Mouse (Mus musculus) Patski (cell line): ENCODE results near the gene Cfap36. TPM values are rescaled to one million over a fixed set of nuclear protein-coding genes. Genes with fewer than 3 reads are reported as not detected.

ENCODE experiments used
- ATAC-seq: fragments of 100-300 bp; one replicate; pipeline ENCODE4 v1.8.0; 2021
- CTCF ChIA-PET: fragments of 350-600 bp; sonication (Branson Sonifier 250); formaldehyde crosslinking; loops from one replicate; lab custom pipeline; 2022; ENCODE audit warnings: inconsistent platforms; lab: Charles Lee
- POLR2A ChIA-PET: fragments of 350-600 bp; sonication (Branson Sonifier 250); formaldehyde crosslinking; loops from one replicate; lab custom pipeline; 2022; ENCODE audit warnings: antibody characterized with exemption, inconsistent platforms; lab: Charles Lee
- DNase-seq: peaks from one replicate; pipeline ENCODE4 v3.0.0-alpha.2; 2011; ENCODE audit warnings: low read depth, low spot score
- H3K27me3 ChIP-seq: fragments of 371-371 bp; one replicate; pipeline ENCODE4 v1.5.1; 2021
- CTCF ChIP-seq: fragments of 100-300 bp; IDR thresholded peaks from one replicate; pipeline ENCODE4 v1.5.1; 2021
- in situ Hi-C: fragments of 300-500 bp; cut with MboI; formaldehyde crosslinking; loops from 3 replicates; pipeline ENCODE4 v1.11.1; 2018; ENCODE audit warnings: low pct_unique_long_range_greater_than_20kb, mixed read lengths
- polyA plus RNA-seq: library from polyadenylated mRNA; unstranded; gene quantifications from one replicate; pipeline ENCODE4 v1.2.3, GENCODE M21; 2021

Cfap36 gene
- polyA plus RNA-seq, 1 experiment from 2014 or later, result 107 TPM

DNA sequence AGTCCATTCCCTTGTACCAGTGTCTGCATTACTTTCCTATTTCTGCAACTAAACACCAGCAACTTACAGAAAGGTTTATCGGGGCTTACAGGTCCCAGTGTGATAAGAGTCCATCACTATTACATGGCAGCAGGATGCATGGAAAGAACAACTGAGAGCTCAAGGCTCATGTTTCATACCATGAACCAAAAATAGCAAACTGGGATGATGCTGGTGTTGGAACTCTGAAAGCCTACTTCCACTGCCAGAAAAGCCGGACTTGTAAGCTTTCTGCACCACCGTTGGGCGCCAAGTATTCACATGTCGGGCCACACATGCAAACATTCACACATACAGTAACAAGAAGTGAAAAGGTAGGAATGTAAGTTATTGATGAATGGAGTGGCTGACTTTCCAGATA is 65.5 kb downstream of the Cfap36 start:
- H3K27me3 ChIP-seq, result no peaks in the 10 kb centered on the region
- DNase-seq, result no peak
- ChIA-PET CTCF (interaction anchor here (0.8 kb wide), 2 partner anchors 9 to 17 kb away, joined by 3 to 4 read pairs; no protein-coding TSS in a partner anchor), POLR2A (no interaction called here)
- no peak for TF ChIP-seq CTCF
- in situ Hi-C loops, result loop anchor here (25.0 kb wide), 1 partner anchor 1656 kb away; no protein-coding TSS in a partner anchor
- no peak for ATAC-seq

DNA sequence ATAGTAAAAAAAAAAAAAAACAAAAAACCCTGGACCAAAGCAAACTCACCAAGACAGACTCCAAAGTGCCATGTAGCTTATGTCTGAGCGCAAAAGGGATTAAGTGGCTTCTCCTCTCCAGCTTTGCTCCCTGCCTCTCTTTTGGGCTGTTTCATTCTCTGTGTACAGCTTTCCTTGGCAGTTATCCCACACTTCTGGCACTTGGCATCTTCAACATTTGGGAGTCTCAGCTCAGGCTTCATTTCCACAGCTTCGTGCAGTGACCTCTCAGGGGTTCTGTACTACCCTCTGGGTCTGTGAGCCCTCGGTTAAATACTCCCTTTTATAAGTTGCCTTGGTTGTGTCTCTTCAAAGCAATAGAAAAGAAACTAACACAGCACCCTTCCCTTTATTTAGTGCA is 66.6 kb downstream of the Cfap36 start:
- H3K27me3 ChIP-seq, result no peaks in the 10 kb centered on the region
- no peak for TF ChIP-seq CTCF
- ATAC-seq, result no peak
- CTCF ChIA-PET, result interaction anchor here (0.8 kb wide), 1 partner anchor 18 kb away, joined by 3 read pairs; no protein-coding TSS in a partner anchor
- in situ Hi-C loops, result loop anchor here (25.0 kb wide), 1 partner anchor 1657 kb away; no protein-coding TSS in a partner anchor
- POLR2A ChIA-PET, result no interaction called here
- no peak for DNase-seq

DNA sequence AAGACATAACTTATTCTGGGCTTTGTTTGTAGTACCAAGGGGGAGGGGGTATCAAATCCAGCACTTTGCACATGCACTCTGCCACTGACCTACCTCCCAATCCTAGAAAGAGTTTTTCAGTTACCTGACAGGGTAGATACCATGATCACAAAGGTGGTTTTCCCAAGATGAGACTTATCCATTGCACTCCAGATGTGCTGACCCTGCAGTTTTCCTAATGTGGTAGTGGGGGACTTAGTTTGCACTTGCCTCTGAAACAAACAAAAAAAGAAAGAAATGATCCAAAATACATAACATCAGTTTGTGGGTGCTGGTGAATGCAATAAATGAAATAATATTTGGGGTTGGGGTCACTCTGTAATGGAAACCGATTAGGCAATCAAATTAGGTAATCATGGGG is 67.9 kb downstream of the Cfap36 start:
- TF ChIP-seq CTCF, result no peak
- in situ Hi-C loops, result loop anchor here (25.0 kb wide), 1 partner anchor 1658 kb away; no protein-coding TSS in a partner anchor
- POLR2A ChIA-PET, result no interaction called here

DNA sequence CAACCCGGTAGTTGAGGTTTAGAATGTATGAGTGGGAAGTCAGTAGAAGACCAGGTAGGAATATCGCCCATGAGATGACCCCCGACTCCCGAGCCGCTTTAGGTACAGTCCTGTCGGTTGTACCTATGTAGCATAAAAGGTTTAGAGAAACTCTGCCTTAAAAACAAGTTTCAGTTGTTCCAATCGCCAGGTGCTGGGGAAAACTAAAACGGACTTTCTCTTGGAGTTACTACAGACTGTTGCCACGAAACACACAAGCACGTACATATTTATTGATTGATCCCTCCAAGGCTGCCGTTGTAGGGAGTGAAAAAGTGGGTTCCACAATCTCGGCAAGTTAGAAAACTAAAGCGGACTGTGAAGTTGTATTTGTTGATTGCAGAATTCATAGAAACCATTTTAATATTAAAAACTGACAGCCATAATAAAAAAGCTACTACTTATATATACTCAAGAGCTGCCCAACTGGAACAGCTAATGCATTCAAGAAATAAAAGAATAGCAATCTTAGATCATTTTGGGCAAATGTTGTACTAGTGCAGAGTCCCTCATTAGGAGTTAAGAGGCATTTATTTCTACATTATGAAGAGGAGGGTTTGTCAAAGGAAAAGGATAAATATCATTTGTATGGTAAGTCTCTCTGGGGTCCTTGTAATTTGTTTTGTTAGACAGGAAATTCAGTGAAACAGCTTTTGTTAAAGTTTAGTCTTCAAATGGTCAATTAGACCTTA is 73.3 kb downstream of the Cfap36 start:
- DNase-seq (no peak), ATAC-seq (no peak)
- POLR2A ChIA-PET, result interaction anchor here (0.6 kb wide), 1 partner anchor 243 kb away, joined by 3 read pairs; no protein-coding TSS in a partner anchor
- no peaks in the 10 kb centered on the region for H3K27me3 ChIP-seq
- CTCF ChIA-PET, result interaction anchor here (1.4 kb wide), 1 partner anchor 12 kb away, joined by 3 read pairs; no protein-coding TSS in a partner anchor
- TF ChIP-seq CTCF, result no peak
- in situ Hi-C loops, result no loop called here

More for the DNA sequence above, 67.9 kb downstream of the Cfap36 start:
- CTCF ChIA-PET, result interaction anchor here (1.5 kb wide), 1 partner anchor 8 kb away, joined by 3 read pairs; no protein-coding TSS in a partner anchor
- ATAC-seq (no peak), DNase-seq (no peak)
- H3K27me3 ChIP-seq, result no peaks in the 10 kb centered on the region

DNA sequence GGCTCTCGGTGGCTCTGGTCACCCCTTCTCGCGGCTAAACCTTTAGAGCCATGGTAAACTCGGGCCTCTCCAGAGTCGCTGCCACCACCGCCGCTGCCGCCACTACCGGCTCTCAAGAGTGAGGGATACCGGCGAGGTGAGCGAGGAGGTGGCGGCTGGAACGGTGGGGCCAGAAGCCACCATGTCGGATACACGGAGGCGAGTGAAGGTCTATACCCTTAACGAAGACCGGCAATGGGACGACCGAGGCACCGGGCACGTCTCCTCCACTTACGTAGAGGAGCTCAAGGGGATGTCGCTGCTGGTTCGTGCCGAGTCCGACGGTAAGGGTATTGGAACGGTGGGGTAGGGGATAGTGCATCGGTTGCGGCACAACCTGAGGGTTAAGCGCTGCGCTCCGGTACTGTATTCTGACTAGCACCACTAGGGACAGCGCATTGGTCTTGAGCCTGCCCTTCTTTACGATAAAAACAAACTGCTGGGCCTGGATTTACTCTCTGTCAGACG is 74.0 kb downstream of the Cfap36 start:
- in situ Hi-C loops, result no loop called here
- peak; percentile 82 for ATAC-seq
- ChIA-PET CTCF (interaction anchor here (1.4 kb wide), 1 partner anchor 12 kb away, joined by 3 read pairs; no protein-coding TSS in a partner anchor), POLR2A (interaction anchor here (0.6 kb wide), 2 partner anchors 22 to 243 kb away, joined by 3 read pairs; no protein-coding TSS in a partner anchor)
- no peaks in the 10 kb centered on the region for H3K27me3 ChIP-seq
- TF ChIP-seq CTCF, result no peak
- DNase-seq, result peak; percentile 10

DNA sequence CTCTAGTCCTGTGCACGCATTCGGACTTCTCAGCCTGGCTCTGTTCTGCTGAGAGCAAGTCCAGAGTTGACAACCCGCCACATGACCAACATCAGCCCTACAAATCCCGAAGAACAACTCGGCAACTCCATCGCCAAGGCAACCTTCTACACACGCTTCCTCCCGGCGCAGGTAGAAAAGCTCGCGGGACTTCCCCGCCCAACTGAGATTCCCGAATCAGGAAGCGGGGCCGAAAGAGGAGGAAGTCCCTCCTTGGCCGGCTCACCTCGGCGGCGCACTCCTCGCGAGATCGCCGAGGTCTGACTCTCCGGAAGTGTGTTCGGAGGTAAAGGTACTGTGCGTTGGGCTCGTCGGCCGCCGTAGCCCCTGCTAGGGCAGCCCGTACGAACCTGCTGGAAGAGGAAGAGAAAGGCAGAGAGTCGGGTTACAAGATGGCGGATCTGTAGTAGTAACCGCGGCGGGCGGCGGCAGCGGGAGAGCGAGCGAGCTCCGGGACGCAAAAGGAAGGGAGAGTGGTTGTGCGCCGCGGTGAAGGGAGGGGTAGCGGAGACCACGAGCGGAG is 74.6 kb downstream of the Cfap36 start, which contains the start of gene Ppp4r3b:
Ppp4r3b (plus strand) TSS at position 328 of the 562 bp plus-strand sequence.
- peak; percentile 87 for DNase-seq
- in situ Hi-C loops, result no loop called here
- ATAC-seq, result peak; percentile 99
- POLR2A ChIA-PET, result interaction anchor here (0.6 to 1.2 kb wide), 2 partner anchors 22 to 26 kb away, joined by 3 read pairs; no protein-coding TSS in a partner anchor
- TF ChIP-seq CTCF, result no peak
- H3K27me3 ChIP-seq, result no peaks in the 10 kb centered on the region
- CTCF ChIA-PET, result interaction anchor here (1.4 kb wide), 1 partner anchor 11 kb away, joined by 3 read pairs; no protein-coding TSS in a partner anchor

DNA sequence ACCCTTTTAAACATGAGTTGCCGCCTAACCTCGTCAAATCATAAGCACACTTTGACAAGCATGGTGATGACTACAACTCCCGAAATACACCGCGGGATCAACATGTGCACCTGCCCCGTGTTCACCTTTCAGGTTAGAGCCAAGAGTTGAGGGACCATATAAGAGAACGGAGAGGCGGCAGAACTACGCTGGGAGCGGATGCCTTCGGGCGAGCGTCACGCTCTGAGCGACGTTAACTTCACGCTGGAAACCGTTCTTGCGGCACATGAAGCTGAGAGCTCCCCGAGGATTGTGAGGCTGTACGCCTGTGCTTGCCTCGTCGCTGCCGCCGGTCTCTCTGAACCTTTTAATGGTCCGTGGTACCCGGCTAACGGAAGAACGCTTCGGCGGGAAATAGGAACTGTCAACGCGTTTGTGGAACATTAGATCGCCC is 75.2 kb downstream of the Cfap36 start:
- POLR2A ChIA-PET, result interaction anchor here (1.2 kb wide), 2 partner anchors 25 to 41 kb away, joined by 3 to 5 read pairs; partner anchors contain the start of gene Pnpt1
- H3K27me3 ChIP-seq, result no peaks in the 10 kb centered on the region
- ATAC-seq, result peak; percentile 17
- DNase-seq, result peak; percentile 6
- TF ChIP-seq CTCF, result no peak
- CTCF ChIA-PET, result no interaction called here
- in situ Hi-C loops, result no loop called here

Other genes starting within 250 kb of the Cfap36 start
- 75.9 TPM for gene Pnpt1, start 116.7 kb downstream of the Cfap36 start, polyA plus RNA-seq
- gene Ppp4r3b, start 74.5 kb downstream of the Cfap36 start, polyA plus RNA-seq, result 58.3 TPM
- 11.5 TPM for gene Ccdc88a, start 126.2 kb upstream of the Cfap36 start, polyA plus RNA-seq